Mouse (Mus musculus) hindbrain, embryonic 12.5 days (tissue): ENCODE measurements around the gene Tenm3. TPM values are rescaled to one million over a fixed set of nuclear protein-coding genes. Genes with fewer than 3 reads are reported as not detected.

Experiments
- ATAC-seq: fragments of 200-750 bp; cut with Nextera tagmentation; 2 replicates; pipeline ENCODE4 v1.8.0; 2017; ENCODE audit warnings: moderate TSS enrichment; ENCODE audit not compliant: low FRiP score
- H3K27ac ChIP-seq: fragments of 300-500 bp; sonication (generic); 2 replicates; pipeline ENCODE4 v1.5.1; 2016; ENCODE audit warnings: mild to moderate bottlenecking
- H3K27me3 ChIP-seq: fragments of 300-500 bp; sonication (generic); 2 replicates; pipeline ENCODE4 v1.6.1; 2016; ENCODE audit warnings: mild to moderate bottlenecking
- H3K36me3 ChIP-seq: fragments of 300-500 bp; sonication (generic); 2 replicates; pipeline ENCODE4 v1.6.1; 2016; ENCODE audit warnings: mild to moderate bottlenecking
- H3K4me1 ChIP-seq: fragments of 300-500 bp; sonication (generic); 2 replicates; pipeline ENCODE4 v1.6.1; 2016
- H3K4me2 ChIP-seq: fragments of 300-500 bp; sonication (generic); replicated peaks from 2 replicates; pipeline ENCODE4 v1.6.1; 2016; ENCODE audit warnings: mild to moderate bottlenecking
- H3K4me3 ChIP-seq: fragments of 300-500 bp; sonication (generic); 2 replicates; pipeline ENCODE4 v1.5.1; 2016; ENCODE audit warnings: mild to moderate bottlenecking
- H3K9ac ChIP-seq: fragments of 300-500 bp; sonication (generic); 2 replicates; pipeline ENCODE4 v1.6.1; 2016; ENCODE audit warnings: mild to moderate bottlenecking, moderate library complexity
- H3K9me3 ChIP-seq: fragments of 300-500 bp; sonication (generic); replicated peaks from 2 replicates; pipeline ENCODE4 v1.6.1; 2016; ENCODE audit warnings: mild to moderate bottlenecking
- WGBS: fragments of 180-500 bp; shearing (Covaris S2); methylation state at CpG from one replicate; pipeline ENCODE4 v1.1.7; 2016; 5-methylcytosine and 5-hydroxymethylcytosine counted together
- polyA plus RNA-seq: library from polyadenylated mRNA; unstranded; fragments of >200 nt; fragmentation: Nextera tagmentation; extraction: Ambion mirVana; gene quantifications from 2 replicates; pipeline ENCODE4 v1.2.1, GENCODE M21; 2016

The Tenm3 gene
- polyA plus RNA-seq, 1 experiment from 2014 or later = 52.8 TPM

DNA sequence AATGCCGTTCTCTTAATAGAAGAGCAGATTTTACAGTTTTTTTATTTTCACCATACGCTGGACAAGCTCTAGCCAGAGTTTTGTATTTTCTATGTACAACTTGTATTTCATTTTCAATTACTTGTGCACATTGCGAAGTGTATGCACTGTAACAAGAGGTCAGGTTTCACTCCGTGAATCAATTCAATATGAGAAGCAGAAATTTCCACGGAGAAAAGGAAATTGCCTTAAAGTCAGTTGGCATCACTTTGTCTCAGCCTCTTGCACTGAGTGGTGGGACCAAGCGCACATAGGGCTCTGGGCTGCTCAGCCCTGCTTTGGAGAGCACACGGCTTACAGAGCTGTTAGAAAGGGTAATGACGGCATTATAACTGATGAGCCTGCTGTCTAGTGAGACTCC is 41.5 kb downstream of the Tenm3 start:
- Histone ChIP-seq H3K4me3 (no peak overlapping the region), H3K9me3 (no peaks in the 10 kb centered on the region), H3K27ac (no peak overlapping the region), H3K36me3 (no peaks in the 10 kb centered on the region), H3K4me1 (peaks cover 7% of the 10 kb centered on the region), H3K4me2 (no peak overlapping the region), H3K27me3 (no peaks in the 10 kb centered on the region), H3K9ac (no peak overlapping the region)
- no peak for ATAC-seq
- WGBS = 67% methylated on average over 8 of the region's 8 CpGs

DNA sequence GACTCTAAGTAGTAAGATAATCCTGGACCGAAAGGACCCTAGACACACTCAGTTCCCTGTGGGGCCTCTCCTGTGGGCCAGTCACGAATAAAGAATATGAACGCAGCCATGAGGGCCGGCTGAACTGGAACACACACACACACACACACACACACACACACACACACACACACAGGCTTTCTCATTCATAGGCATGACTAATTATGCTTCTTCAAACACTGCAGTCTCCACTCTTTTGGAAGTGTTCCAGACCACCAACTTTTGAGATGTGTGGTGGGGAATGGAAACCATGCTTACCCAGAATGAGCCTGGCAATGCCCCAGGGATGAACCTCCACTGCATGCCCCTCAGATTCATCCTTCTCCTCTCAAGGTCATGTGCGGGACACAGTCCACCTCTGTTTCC is 45.8 kb downstream of the Tenm3 start:
- Histone ChIP-seq H3K9me3 (no peaks in the 10 kb centered on the region), H3K27me3 (no peaks in the 10 kb centered on the region), H3K4me3 (no peak overlapping the region), H3K4me2 (no peak overlapping the region), H3K36me3 (no peaks in the 10 kb centered on the region), H3K27ac (no peak overlapping the region), H3K9ac (no peak overlapping the region), H3K4me1 (peaks cover 11% of the 10 kb centered on the region)
- ATAC-seq = no peak
- WGBS = 57% methylated on average over 5 of the region's 5 CpGs

DNA sequence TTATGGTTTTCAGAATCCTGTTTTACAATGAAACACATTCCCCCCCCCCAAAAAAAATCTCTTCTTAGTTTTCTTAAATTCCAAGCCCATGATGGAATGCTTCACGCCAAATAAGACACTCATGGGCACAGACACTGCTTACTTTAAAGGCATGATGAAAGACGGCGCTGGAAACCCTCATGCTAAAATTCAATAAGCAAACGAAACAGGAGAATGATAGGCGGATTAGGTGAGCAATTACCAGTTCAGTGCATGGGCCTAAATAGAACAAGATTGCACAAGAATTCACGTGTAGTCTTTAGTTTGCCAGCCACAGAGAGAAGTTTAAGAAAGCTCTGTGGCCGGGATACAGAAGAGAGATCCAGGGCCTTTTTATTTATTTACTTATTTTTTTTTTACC is 49.5 kb downstream of the Tenm3 start:
- H3K27me3 ChIP-seq = no peaks in the 10 kb centered on the region
- no peak overlapping the region for H3K9ac ChIP-seq
- no peaks in the 10 kb centered on the region for H3K36me3 ChIP-seq
- WGBS = 63% methylated on average over 7 of the region's 7 CpGs
- no peak overlapping the region for H3K4me3 ChIP-seq
- no peak for ATAC-seq
- H3K4me2 ChIP-seq = no peak overlapping the region
- peaks cover 11% of the 10 kb centered on the region; the same call in 1 of the 2 replicates for H3K4me1 ChIP-seq
- no peak overlapping the region for H3K27ac ChIP-seq
- no peaks in the 10 kb centered on the region for H3K9me3 ChIP-seq

DNA sequence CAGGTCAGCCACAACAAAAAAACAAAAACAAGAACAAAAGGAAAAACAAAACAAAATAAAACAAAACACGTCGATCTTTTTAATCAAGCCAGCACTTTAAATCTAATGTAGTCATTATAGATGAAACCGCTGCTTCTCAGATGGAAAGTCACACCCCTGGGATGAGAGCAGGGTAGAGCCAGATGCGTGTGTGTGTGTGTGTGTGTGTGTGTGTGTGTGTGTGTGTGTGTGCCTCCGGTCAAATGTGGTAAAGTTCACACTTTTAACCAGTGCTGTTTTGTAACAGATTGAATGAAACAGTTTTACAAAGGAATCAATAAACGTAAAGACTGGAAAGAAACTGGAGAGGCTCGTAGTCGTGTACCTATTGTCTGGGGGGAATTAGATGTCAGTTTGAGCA is 50.0 kb downstream of the Tenm3 start:
- 57% methylated on average over 8 of the region's 8 CpGs for WGBS
- Histone ChIP-seq H3K27me3 (no peaks in the 10 kb centered on the region), H3K9ac (no peak overlapping the region), H3K36me3 (no peaks in the 10 kb centered on the region), H3K4me2 (no peak overlapping the region), H3K4me1 (peaks cover 11% of the 10 kb centered on the region; the same call in 1 of the 2 replicates), H3K4me3 (no peak overlapping the region), H3K27ac (no peak overlapping the region), H3K9me3 (no peaks in the 10 kb centered on the region)
- no peak for ATAC-seq

DNA sequence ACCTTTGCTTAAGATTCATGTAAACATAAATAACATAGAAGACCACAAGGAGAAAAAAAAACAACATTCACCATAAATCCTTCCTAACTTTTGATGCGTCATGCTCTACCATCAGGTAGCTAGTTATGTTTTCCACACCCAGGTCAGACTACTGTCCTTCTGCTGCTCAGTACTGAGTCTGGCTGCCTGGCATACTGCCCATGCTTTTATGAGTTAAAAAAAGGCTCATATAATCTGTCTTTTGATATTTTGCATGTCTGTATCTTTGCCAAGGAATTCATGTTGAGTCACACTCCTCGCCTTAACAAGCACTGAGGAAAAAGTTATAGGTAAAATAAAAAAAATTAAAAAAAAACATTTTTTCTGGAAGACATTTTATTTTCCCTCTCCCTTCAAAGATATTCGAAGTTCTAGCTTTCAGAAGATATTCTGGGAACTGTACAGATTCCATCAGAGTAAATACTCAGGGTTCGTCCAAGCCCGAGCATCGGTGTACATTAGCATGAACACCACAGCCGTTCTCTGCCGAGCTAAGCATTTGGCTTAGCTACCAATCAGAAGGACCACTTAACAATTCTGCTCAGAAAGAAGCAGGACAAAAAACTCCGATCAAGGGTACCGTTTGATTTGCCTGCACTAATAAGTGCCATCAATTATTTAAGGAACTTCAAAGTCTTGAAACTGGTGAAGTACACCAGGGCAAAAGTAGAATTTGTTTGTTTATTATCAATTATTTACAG is 51.0 kb downstream of the Tenm3 start:
- H3K9ac ChIP-seq = no peak overlapping the region
- no peaks in the 10 kb centered on the region for H3K36me3 ChIP-seq
- no peak for ATAC-seq
- no peaks in the 10 kb centered on the region for H3K9me3 ChIP-seq
- H3K27me3 ChIP-seq = no peaks in the 10 kb centered on the region
- H3K27ac ChIP-seq = no peak overlapping the region
- WGBS = 79% methylated on average over 10 of the region's 10 CpGs
- H3K4me2 ChIP-seq = no peak overlapping the region
- H3K4me3 ChIP-seq = no peak overlapping the region
- H3K4me1 ChIP-seq = peaks cover 4% of the 10 kb centered on the region; the same call in 1 of the 2 replicates

DNA sequence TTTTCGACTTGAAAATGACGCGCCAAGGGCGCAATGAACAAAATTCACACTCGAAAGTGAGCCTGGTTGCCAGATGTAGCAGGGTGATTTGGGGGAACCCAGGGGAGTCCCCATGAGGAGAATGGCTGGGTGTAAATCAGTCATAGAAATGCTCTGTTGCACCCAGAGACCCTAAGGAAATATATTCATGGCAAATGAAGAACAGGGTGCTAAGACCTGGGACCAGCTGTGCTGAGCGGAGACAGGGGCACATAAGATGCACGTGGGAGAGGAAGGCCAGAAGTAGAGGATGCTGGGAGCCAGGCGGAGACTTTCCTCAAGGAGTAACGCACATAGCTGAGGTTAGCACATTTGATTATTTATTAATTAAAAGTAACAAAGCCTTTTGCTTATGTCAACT is 60.4 kb downstream of the Tenm3 start:
- Histone ChIP-seq H3K4me2 (no peak overlapping the region), H3K27me3 (no peaks in the 10 kb centered on the region), H3K9ac (no peak overlapping the region), H3K4me3 (no peak overlapping the region), H3K36me3 (0 out of 2 replicates have a peak, but pooled peaks cover 3% of the 10 kb centered on the region), H3K27ac (no peak overlapping the region), H3K4me1 (peaks cover 6% of the 10 kb centered on the region; the same call in 1 of the 2 replicates), H3K9me3 (no peaks in the 10 kb centered on the region)
- WGBS = 92% methylated on average over 9 of the region's 9 CpGs
- no peak for ATAC-seq

DNA sequence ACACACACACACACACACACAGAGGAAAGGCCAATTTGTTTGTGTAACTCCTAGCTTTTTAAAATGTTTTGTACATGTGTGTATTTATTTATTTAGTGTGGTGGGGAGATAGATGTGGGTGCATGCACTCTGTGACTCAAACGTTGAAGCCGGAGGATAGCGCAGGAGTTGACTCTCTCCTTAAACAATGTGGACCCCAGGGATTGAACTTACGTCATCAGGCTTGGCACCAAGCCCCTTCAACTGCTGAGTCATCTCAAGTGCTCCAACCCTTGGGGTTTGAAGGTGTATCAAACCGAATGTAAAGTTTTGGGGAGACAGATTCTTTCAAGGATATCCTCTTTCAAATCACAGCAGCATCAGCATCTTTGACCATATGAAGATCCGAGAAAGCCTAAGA is 63.1 kb downstream of the Tenm3 start:
- 85% methylated on average over 6 of the region's 6 CpGs for WGBS
- Histone ChIP-seq H3K4me1 (peaks cover 14% of the 10 kb centered on the region), H3K4me3 (no peak overlapping the region), H3K4me2 (no peak overlapping the region), H3K27me3 (no peaks in the 10 kb centered on the region), H3K9ac (no peak overlapping the region), H3K9me3 (no peaks in the 10 kb centered on the region), H3K36me3 (0 out of 2 replicates have a peak, but pooled peaks cover 4% of the 10 kb centered on the region), H3K27ac (no peak overlapping the region)
- no peak for ATAC-seq

DNA sequence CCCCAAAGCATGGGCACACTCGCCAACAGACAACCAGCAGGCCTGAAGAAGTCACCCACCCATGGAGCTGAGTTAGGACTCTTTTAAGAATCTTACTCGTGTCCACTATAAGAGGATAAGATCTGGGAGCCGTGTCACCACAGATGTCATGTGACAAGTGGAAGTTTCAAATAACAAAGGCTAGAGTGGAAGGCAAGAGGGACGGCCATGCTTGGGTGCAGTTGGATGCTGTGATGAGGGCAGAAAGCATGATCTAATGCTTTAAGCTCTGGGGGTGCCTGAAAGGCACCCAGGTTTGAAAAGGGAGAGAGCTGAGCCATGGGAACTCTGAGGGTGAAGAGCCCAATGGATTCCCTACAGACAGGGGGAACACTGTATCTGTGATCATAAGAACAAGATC is 64.6 kb downstream of the Tenm3 start:
- Histone ChIP-seq H3K4me2 (no peak overlapping the region), H3K9ac (no peak overlapping the region), H3K4me3 (no peak overlapping the region), H3K9me3 (no peaks in the 10 kb centered on the region), H3K27ac (no peak overlapping the region), H3K36me3 (0 out of 2 replicates have a peak, but pooled peaks cover 4% of the 10 kb centered on the region), H3K4me1 (peaks cover 18% of the 10 kb centered on the region), H3K27me3 (no peaks in the 10 kb centered on the region)
- no peak for ATAC-seq
- WGBS = 75% methylated on average over 4 of the region's 4 CpGs

DNA sequence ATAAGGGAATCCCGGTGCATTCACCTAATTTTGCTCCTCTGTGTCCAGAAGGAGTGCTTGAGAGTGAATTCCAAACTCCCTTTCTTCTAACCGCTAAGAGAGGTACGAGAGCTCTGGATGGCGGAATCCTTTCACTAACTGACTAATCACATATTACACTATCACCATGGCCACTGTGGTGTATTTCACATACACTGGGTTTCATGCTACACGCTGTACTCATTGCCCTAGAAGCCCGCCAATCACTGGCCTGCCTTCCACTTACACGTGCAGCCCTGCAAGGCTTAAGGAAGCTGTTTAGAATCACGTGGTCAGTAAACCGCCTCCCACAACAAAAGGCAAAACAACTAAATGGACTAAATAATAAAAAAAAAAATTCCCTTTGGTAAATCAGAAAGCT is 67.7 kb downstream of the Tenm3 start:
- Histone ChIP-seq H3K4me1 (peaks cover 15% of the 10 kb centered on the region), H3K4me2 (peak overlapping the region; percentile 35), H3K4me3 (no peak overlapping the region), H3K36me3 (0 out of 2 replicates have a peak, but pooled peaks cover 4% of the 10 kb centered on the region), H3K27me3 (no peaks in the 10 kb centered on the region), H3K9me3 (no peaks in the 10 kb centered on the region), H3K27ac (no peak overlapping the region), H3K9ac (no peak overlapping the region)
- 0 out of 2 replicates have a peak, but pooled peaks have one; percentile 35 for ATAC-seq
- 38% methylated on average over 9 of the region's 9 CpGs for WGBS

DNA sequence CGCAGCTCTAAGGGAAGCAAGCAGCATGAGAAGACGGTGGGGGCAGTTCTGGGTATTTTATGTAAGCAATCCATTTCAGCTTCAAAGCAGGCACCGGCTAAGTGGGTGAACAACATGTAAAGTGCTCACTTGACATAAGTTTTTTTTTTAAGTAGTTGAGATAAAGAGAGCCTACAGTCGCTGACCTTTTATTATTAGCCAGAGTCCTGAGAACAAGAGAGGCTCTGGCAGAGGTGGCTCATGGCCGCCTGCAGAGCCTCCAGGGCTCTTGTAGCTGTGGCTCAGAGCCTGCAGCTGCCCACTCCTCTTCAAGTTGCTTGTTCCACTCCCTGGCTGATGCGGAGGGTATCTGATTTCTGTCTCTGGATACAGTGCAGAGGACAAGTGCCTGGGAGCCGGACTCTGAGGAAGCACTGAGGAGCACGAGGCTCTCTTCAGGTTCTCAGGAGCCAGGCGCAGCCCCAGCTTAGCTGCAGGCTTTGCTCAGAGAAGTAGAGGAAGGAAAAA is 68.2 kb downstream of the Tenm3 start:
- Histone ChIP-seq H3K4me3 (no peak overlapping the region), H3K4me2 (peak overlapping the region; percentile 35), H3K4me1 (peaks cover 14% of the 10 kb centered on the region), H3K27ac (no peak overlapping the region), H3K27me3 (no peaks in the 10 kb centered on the region), H3K9ac (no peak overlapping the region), H3K9me3 (no peaks in the 10 kb centered on the region), H3K36me3 (0 out of 2 replicates have a peak, but pooled peaks cover 4% of the 10 kb centered on the region)
- ATAC-seq = peak; percentile 51; the same call in 1 of the 2 replicates
- WGBS = 12% methylated on average over 9 of the region's 9 CpGs

DNA sequence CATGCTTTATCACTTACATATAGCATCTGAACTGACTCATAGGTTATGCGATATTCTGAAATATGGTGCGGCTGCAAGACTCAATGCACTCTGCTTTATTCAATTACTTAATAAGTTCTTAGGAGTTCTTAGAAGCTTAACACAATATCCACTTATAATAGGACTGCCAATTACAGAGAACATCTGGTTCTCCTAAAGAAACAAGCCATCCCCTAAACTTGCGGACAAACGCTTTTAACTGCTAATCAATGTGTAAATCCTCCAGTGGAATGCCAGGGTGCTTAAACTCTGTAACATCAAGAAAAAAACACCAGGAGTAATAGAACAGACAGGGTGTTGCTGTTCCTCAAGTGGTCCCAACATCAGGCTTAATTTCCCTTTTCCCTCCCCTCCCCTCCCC is 68.9 kb downstream of the Tenm3 start:
- H3K9me3 ChIP-seq = no peaks in the 10 kb centered on the region
- no peak overlapping the region for H3K27ac ChIP-seq
- no peak overlapping the region for H3K4me2 ChIP-seq
- H3K9ac ChIP-seq = no peak overlapping the region
- H3K4me3 ChIP-seq = no peak overlapping the region
- 0 out of 2 replicates have a peak, but pooled peaks cover 4% of the 10 kb centered on the region for H3K36me3 ChIP-seq
- WGBS = 56% methylated on average over 4 of the region's 4 CpGs
- peaks cover 14% of the 10 kb centered on the region for H3K4me1 ChIP-seq
- no peaks in the 10 kb centered on the region for H3K27me3 ChIP-seq
- no peak for ATAC-seq

DNA sequence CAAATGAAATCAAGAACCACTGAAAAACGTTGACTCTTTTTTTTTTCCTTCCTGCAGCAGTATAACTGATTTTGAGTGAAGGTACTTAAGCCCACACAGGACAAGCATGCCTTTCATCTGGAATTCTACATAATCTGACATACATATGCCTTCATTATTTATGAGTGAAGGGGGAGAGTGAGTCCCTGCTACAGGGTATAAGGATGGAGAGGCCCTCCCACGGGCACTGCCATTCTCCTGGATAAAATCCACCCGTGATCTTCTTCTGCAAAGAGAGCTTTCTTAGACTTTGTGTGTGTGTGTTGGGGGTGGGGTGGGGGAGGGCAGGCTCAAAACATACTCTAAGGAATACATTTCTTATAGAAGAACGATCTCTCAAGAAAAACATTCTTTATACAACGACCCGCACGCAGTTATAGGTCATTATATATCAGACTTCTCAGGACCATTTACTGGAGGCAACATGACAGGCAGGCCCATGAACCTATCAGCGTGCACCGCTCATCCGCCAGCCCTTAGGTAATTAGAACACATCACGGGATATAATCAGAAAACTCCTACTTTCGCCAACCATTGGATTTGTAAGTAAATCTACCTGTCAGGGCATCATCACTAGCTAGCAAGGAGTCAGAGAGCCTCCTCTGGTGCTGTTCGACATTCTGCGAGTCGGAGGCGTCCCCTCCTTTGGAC is 77.1 kb downstream of the Tenm3 start:
- no peaks in the 10 kb centered on the region for H3K9me3 ChIP-seq
- H3K9ac ChIP-seq = no peak overlapping the region
- ATAC-seq = no peak
- no peak overlapping the region for H3K4me3 ChIP-seq
- H3K36me3 ChIP-seq = no peaks in the 10 kb centered on the region
- H3K27ac ChIP-seq = no peak overlapping the region
- no peak overlapping the region for H3K4me2 ChIP-seq
- H3K4me1 ChIP-seq = no peaks in the 10 kb centered on the region
- WGBS = 79% methylated on average over 16 of the region's 16 CpGs
- no peaks in the 10 kb centered on the region for H3K27me3 ChIP-seq
